Mouse (Mus musculus): ENCODE results near the gene Tmem251. TPM values are rescaled to one million over a fixed set of nuclear protein-coding genes. Genes with fewer than 3 reads are reported as not detected.

Gene Tmem251
- total RNA-seq, 2 experiments from 2014 or later: 9.7 to 13.9 TPM

DNA sequence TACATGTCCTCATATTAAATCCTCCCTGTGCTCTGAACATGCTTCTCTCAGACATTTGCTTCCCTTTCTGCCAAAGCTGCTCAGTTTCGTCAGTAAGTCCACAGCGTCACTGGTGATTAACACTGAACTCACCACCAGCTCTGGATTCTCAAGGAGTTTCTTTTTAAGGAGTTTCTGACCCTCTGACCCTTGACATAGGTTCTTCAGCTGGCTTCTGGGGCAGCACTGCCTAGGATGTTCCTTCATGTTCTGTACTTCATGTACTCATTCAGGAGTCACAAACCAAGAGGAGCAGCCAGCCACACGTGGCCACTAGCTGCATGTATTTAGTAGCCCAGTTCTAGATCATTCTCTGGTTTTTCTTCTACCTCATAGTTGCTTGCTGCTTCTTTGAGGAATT, 4.7 kb downstream of the Tmem251 start:
- peak; percentile 23; the same call in 1 of the 2 replicates for ATAC-seq (ENCODE audit: poor library complexity, severe bottlenecking)

- no peak for ATAC-seq (ENCODE audit: poor library complexity, severe bottlenecking)
Measured at GRCm38 (mm10) chr12:102756304-102756703, 12.7 kb downstream of the Tmem251 start.

DNA sequence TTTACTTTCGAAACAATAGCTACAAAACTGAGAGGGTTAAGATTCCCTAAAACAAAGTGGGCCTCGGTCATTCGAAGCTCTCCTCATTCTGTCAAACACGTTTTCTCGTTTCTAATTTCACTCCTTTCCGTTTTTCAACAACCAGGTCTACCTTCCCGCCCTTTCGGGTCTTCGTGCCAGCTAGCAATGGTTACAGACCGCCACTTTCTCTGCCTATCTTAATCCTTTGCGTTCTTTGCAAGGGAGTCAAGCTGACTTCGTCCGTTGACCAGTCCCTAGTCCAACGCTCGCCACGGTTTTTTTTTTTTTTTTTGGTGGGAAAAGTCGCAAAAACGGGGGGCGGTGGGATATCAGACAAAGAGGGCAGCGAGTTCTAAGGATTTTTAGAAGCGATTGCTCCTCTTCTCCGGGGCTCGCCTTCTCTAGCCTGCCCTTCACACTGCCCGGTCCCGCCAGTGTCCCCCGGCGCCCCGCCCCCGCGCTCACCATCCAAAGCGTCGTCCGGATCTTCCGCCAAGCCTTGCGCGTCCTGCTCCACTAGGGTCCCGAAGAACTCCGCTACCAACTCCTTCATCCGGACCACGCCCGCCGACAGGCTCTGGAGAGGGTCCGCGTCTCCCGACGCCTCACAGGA, 13.6 kb downstream of the Tmem251 start:
- peak; percentile 67 for ATAC-seq (ENCODE audit: poor library complexity, severe bottlenecking)

- ATAC-seq (ENCODE audit: poor library complexity, severe bottlenecking): peak; percentile 96
Measured at GRCm38 (mm10) chr12:102757689-102758402, 14.3 kb downstream of the Tmem251 start, which contains the start of the genes Gm28051, Gon7 and Ubr7. Gm28051 (minus strand) TSS chr12:102757765. Gon7 (minus strand) TSS chr12:102757803. Ubr7 (plus strand) TSS chr12:102757967.

- ATAC-seq (ENCODE audit: poor library complexity, severe bottlenecking): no peak
Measured at GRCm38 (mm10) chr12:102758403-102758756, 14.8 kb downstream of the Tmem251 start, which contains the start of gene Gm20604. Gm20604 (minus strand) TSS chr12:102758672.

DNA sequence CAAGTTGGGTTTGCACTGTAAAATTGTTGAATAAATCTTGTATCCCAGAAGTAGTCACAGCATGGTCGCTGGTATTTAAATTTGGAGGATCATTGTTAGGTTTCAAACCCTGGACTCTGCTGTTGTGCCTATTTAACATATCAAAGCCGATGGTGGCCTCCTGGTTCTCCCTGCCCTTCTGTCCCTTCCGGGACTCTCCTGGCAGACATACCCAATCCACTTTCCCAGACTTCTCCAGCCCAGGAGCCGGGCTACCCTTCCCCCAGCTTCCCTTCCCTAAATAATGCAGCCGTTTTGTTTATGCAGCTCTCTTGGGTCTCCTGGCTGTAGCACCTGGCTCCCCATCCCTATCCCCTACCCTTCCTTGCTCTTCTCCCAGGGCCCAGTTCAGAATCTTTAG, 15.4 kb downstream of the Tmem251 start:
- no peak for ATAC-seq (ENCODE audit: poor library complexity, severe bottlenecking)

DNA sequence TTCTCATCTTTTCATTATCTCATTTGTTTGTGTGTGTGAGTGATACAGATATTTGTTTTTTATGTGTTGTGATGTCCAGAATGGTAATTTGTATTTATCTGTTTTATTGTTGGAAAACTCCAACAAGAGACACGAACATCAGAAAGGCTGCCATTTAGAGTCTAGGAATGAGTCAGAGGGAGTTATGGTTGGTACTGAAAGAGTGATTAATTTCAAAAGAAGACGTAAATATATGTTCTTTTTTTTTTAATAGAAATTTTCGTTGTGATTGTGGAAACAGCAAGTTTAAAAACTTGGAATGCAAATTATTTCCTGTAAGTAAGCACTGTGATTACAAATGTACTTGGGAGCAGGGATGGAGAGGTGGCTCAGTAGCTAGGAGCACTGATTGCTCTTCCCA, 18.1 kb downstream of the Tmem251 start:
- ATAC-seq (ENCODE audit: poor library complexity, severe bottlenecking): no peak

DNA sequence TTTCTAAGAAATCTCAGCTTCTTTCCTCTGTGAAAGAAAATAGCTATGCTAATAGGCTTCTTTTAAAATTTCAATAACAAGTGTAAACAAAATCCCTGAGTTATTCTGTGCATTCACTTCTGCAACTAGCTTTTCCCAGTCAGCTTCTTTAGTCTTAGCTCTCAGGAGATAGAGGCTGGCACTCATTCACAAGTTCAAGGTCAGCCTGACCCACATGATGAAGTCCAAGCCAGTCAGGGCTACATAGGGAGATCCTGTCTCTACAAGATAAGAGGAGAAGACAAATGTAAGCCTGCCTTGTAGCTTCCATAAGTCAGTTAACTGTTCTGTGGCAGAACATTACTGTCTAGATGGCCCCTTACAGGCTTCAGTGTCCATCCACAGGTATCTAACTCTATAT, 20.1 kb downstream of the Tmem251 start:
- ATAC-seq (ENCODE audit: poor library complexity, severe bottlenecking): no peak

DNA sequence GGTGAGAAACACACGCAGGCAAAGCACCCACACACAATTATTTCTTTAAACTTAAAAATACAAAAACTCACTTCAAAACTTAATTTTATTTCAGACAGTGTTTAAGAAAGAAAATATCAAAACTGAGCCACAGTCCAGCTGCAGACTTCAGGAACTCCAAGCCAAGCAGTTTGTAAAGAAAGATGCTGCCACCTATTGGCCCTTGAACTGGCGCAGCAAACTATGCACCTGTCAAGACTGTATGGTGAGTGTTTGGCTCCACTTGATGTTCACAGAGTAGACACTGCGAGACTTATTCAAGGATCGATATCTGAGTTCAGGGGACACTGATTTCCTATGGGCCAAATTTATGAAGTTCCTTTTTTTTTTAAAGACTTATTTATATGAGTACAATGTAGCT, 25.4 kb downstream of the Tmem251 start:
- no peak; the same call in 1 of the 2 replicates for ATAC-seq (ENCODE audit: poor library complexity, severe bottlenecking)

DNA sequence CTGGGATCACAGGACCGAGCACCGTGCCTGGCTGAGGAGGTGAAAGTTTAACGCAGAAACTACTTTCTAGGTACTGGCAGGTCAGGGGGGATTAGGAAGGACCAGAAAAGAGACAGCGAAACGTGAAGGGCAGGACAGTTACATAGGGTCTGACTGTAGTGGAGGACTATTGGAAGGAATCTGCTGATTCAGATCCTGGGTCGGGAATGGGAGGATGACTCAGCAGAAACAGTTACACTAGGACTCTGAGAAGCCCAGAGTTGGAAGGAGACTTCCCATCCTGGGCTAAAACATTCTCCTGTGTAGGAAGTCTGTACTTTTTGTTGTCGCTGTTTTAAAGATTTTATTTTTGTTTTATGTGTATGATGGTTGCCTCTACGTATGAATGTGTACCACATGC, 28.0 kb downstream of the Tmem251 start:
- no peak for ATAC-seq (ENCODE audit: poor library complexity, severe bottlenecking)

GRCm38 (mm10) chr12:102772676-102773075, 29.1 kb downstream of the Tmem251 start:
- no peak for ATAC-seq (ENCODE audit: poor library complexity, severe bottlenecking)

GRCm38 (mm10) chr12:102776035-102776434, 32.5 kb downstream of the Tmem251 start:
- ATAC-seq (ENCODE audit: poor library complexity, severe bottlenecking): no peak

DNA sequence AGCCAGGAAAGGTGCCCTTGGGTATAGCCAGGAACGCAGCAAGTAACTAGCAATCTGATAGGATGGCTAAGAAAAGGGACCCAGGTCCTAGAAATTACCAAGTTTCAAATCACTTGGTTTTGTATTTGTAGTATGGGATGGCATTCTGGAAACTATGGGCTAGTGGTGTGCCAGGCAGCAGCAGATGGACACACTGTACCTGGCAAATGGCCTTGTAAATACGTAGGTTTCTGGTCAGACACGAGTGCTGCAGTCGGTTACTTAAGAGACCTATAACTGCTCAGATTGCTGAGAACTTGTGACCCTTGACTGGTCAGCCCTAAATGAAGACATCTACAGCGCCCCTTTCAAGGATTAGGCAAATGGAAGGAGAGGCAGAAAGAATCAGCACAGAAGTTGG, 34.6 kb downstream of the Tmem251 start:
- ATAC-seq (ENCODE audit: poor library complexity, severe bottlenecking): no peak

DNA sequence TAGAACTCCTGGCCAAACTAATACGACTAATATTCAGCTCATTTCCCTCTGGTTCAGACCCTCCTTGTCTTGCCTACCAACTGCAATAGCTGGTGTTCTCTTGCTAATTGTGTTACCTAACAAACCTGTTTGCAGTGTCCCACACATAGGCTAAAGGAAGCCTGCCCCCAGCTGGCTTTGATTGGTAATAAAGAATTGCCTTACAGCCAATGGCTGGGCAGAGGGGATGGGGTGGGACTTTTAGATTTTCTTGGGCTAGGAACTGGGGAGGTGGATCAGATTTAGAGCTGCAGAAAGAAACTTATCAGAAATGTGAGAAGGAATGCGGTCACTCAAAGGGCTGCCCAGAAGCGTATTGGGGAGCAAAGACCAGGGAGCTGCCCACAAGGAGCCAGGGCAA, 35.9 kb downstream of the Tmem251 start:
- ATAC-seq (ENCODE audit: poor library complexity, severe bottlenecking): peak; percentile 27; the same call in 1 of the 2 replicates

DNA sequence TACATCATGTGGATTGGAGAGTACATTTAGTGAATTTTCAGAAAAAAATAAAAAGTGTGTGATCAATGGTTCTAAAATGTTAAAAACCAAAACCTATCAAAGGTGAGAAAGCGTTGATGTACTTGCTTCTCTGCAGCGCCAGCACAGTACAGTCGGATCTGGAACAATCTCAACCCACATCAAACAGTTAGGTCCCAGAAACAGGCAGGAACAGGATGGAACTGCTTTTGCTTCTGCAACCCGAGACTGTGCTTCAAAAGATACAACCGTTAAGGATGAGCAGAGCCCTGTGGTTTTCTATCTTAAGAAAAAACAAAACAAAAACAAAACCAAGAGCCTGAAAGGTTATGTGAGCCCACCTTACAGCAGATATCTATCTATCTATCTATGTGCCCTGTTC, 39.3 kb downstream of the Tmem251 start:
- no peak for ATAC-seq (ENCODE audit: poor library complexity, severe bottlenecking)

DNA sequence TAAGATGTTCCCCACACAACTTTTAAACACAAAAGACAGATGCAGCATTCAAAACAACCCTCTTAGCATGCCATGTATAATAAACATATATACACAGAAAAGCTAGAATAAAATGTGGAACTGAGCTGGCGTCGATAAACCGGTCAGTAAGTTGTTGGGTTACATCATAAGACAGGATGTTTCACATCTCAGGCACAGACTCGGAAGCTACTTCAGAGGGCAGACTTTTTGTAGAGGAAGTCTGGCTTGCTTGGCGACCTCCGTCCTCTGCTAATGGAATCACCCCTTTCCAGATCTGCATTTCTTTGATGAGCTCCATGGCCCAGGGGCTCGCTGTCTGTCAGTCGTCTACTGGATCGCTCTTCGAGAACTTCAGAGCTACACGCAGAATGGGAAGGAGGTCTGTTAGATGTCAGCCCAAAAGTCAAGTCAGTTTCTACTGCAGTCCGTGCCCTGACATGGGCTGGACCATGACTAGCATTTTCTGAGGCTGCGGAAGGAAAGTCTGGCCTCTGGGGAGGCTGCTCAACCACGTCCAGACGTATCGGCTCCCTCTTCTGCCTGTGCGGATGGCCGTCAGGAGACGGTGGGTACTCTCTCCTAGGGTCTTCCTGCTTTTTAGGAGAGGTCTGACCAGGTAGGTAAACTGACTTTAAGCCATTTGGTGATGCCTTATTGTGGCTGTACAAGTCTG, 41.5 kb downstream of the Tmem251 start:
- ATAC-seq (ENCODE audit: poor library complexity, severe bottlenecking): peak; percentile 93

DNA sequence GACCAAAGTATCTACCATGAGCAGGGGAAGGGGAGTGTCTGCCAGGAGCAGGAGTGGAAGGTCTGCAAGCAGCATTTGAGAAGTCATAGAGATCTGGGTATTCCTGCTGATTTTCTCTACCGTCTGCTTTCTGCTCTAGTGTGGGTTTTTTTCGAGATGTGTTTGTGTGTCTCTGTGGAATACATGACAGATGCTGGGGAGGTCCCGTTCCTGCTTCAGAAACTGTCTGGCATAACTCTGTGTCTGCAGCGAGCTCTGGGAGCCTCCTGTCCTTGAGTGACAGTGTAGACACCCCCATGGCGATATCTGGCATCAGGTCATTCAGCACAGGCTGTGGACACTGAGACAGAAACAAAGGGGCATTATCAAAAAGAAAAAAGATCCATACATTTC, 42.0 kb downstream of the Tmem251 start:
- peak; percentile 9 for ATAC-seq (ENCODE audit: poor library complexity, severe bottlenecking)

DNA sequence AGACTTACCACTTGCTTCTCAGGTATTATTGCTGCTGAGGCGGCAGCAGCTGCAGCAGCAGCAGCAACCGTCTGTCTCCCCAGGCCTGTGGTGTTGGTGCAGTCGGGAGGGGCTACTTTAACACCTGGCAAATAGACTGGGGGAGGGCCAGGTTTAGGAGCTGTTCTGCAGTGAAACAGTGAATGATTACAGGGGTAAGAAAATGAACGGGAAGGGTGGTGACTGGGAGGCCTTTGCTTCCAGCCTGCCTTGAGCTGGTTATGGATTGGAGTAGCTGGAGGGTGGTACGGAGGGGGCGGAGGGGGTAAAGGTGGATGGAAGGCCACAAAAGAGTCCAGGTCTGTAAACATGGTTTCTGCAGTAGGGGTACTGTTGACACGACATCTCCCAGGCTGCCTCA, 44.4 kb downstream of the Tmem251 start:
- no peak for ATAC-seq (ENCODE audit: poor library complexity, severe bottlenecking)
